Mouse (Mus musculus): ENCODE measurements around the gene 4930402K13Rik. TPM values are rescaled to one million over a fixed set of nuclear protein-coding genes. Genes with fewer than 3 reads are reported as not detected.
"Not testable (repeated sequence)": the region's sequence is repeated elsewhere in the genome, so short reads cannot be mapped to it uniquely, and the experiment has no call there.

Gene 4930402K13Rik
- not detected in 2 replicates for polyA plus RNA-seq (2016; fragmentation: Nextera tagmentation; extraction: Ambion mirVana)

GRCm38 (mm10) chrX:9104262-9104661 lies at the start of gene 4930402K13Rik:
4930402K13Rik (plus strand) TSS chrX:9104562.
- DNase-seq (ENCODE audit: low spot score): no peak
- Histone ChIP-seq H3K9me3 (no peaks in the 10 kb centered on the region), H3K27ac (replicated peaks) (no peak within 1 kb of the TSS), H3K4me1 (no peaks in the 10 kb centered on the region), H3K27me3 (replicated peaks; ENCODE audit: low read depth, poor library complexity, severe bottlenecking) (no peaks in the 10 kb centered on the region), H3K36me3 (replicated peaks) (no peaks in the 10 kb centered on the region), H3K4me3 (no peak within 1 kb of the TSS)
- WGBS: 90% methylated on average over 6 of the region's 6 CpGs

DNA sequence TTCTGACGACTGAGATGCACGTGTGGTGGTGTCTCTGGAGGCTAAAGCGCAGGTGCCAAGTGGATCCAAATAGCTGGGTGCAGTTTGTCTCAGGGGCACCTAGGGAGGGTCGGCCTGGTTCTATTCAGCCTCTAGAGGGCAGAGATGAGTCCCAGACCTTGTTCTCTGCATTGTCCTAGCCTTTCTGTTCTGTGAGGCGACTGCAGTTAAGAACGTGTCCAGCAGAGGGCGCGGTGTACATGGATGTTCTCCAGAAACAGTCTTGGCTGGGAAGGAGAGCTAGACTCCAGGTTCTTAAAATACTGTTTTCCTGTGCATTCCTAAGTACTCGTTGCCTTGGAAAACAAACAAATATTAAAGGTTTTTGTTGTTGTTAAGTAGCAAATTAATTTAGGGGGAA lies 43.4 kb upstream of the 4930402K13Rik start:
- WGBS: 31% methylated on average over 9 of the region's 9 CpGs
- DNase-seq (ENCODE audit: low spot score); H3K27me3 ChIP-seq (replicated peaks; ENCODE audit: low read depth, poor library complexity, severe bottlenecking); H3K27ac ChIP-seq (replicated peaks); H3K36me3 ChIP-seq (replicated peaks); H3K4me1 ChIP-seq; H3K4me3 ChIP-seq: not testable (repeated sequence)
- H3K9me3 ChIP-seq: peaks cover 11% of the 10 kb centered on the region

- WGBS: 82% methylated on average over 4 of the region's 4 CpGs
- DNase-seq (ENCODE audit: low spot score): no peak
Measured at GRCm38 (mm10) chrX:9062101-9062500, 42.3 kb upstream of the 4930402K13Rik start.

GRCm38 (mm10) chrX:9062715-9063114 lies 41.6 kb upstream of the 4930402K13Rik start, which contains the start of gene Fthl17f:
Fthl17f (plus strand) TSS chrX:9063015.
- not testable (repeated sequence) for H3K27me3 ChIP-seq (replicated peaks; ENCODE audit: low read depth, poor library complexity, severe bottlenecking); H3K36me3 ChIP-seq (replicated peaks); H3K4me1 ChIP-seq; DNase-seq (ENCODE audit: low spot score); H3K27ac ChIP-seq (replicated peaks); H3K4me3 ChIP-seq
- WGBS: 93% methylated on average over 11 of the region's 11 CpGs
- H3K9me3 ChIP-seq: peaks cover 11% of the 10 kb centered on the region

More at GRCm38 (mm10) chrX:9062101-9062500, 42.3 kb upstream of the 4930402K13Rik start:
- Histone ChIP-seq H3K9me3 (peaks cover 11% of the 10 kb centered on the region), H3K36me3 (replicated peaks) (no peaks in the 10 kb centered on the region), H3K4me1 (no peaks in the 10 kb centered on the region), H3K27ac (replicated peaks) (no peak overlapping the region), H3K27me3 (replicated peaks; ENCODE audit: low read depth, poor library complexity, severe bottlenecking) (no peaks in the 10 kb centered on the region), H3K4me3 (no peak overlapping the region)

DNA sequence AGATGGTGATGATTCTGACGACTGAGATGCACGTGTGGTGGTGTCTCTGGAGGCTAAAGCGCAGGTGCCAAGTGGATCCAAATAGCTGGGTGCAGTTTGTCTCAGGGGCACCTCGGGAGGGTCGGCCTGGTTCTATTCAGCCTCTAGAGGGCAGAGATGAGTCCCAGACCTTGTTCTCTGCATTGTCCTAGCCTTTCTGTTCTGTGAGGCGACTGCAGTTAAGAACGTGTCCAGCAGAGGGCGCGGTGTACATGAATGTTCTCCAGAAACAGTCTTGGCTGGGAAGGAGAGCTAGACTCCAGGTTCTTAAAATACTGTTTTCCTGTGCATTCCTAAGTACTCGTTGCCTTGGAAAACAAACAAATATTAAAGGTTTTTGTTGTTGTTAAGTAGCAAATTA lies 26.7 kb upstream of the 4930402K13Rik start:
- H3K4me1 ChIP-seq; H3K4me3 ChIP-seq; H3K27ac ChIP-seq (replicated peaks); H3K27me3 ChIP-seq (replicated peaks; ENCODE audit: low read depth, poor library complexity, severe bottlenecking); H3K36me3 ChIP-seq (replicated peaks): not testable (repeated sequence)
- H3K9me3 ChIP-seq: 0 out of 2 replicates have a peak, but pooled peaks cover 11% of the 10 kb centered on the region
- WGBS: 22% methylated on average over 9 of the region's 10 CpGs
- peak; percentile 9 for DNase-seq (ENCODE audit: low spot score)

GRCm38 (mm10) chrX:9095066-9095465 lies 9.3 kb upstream of the 4930402K13Rik start:
- not testable (repeated sequence) for H3K27ac ChIP-seq (replicated peaks); H3K4me3 ChIP-seq; H3K9me3 ChIP-seq; DNase-seq (ENCODE audit: low spot score); H3K27me3 ChIP-seq (replicated peaks; ENCODE audit: low read depth, poor library complexity, severe bottlenecking); H3K36me3 ChIP-seq (replicated peaks); H3K4me1 ChIP-seq

GRCm38 (mm10) chrX:9110381-9110780 lies 6.0 kb downstream of the 4930402K13Rik start:
- H3K36me3 ChIP-seq (replicated peaks): no peaks in the 10 kb centered on the region
- no peaks in the 10 kb centered on the region for H3K9me3 ChIP-seq
- H3K27ac ChIP-seq (replicated peaks): no peak overlapping the region
- H3K27me3 ChIP-seq (replicated peaks; ENCODE audit: low read depth, poor library complexity, severe bottlenecking): no peaks in the 10 kb centered on the region
- DNase-seq (ENCODE audit: low spot score): no peak
- no peaks in the 10 kb centered on the region for H3K4me1 ChIP-seq
- H3K4me3 ChIP-seq: no peak overlapping the region
- WGBS: 78% methylated on average over 2 of the region's 2 CpGs

GRCm38 (mm10) chrX:9124928-9125327 lies 20.6 kb downstream of the 4930402K13Rik start:
- Histone ChIP-seq H3K4me3 (no peak overlapping the region), H3K4me1 (no peaks in the 10 kb centered on the region), H3K9me3 (no peaks in the 10 kb centered on the region), H3K36me3 (replicated peaks) (no peaks in the 10 kb centered on the region), H3K27me3 (replicated peaks; ENCODE audit: low read depth, poor library complexity, severe bottlenecking) (no peaks in the 10 kb centered on the region), H3K27ac (replicated peaks) (no peak overlapping the region)
- 68% methylated on average over 4 of the region's 4 CpGs for WGBS
- no peak for DNase-seq (ENCODE audit: low spot score)

- DNase-seq (ENCODE audit: low spot score): no peak
- no peaks in the 10 kb centered on the region for H3K4me1 ChIP-seq
- no peak overlapping the region for H3K4me3 ChIP-seq
- H3K27ac ChIP-seq (replicated peaks): no peak overlapping the region
- no peaks in the 10 kb centered on the region for H3K36me3 ChIP-seq (replicated peaks)
- no peaks in the 10 kb centered on the region for H3K9me3 ChIP-seq
- no peaks in the 10 kb centered on the region for H3K27me3 ChIP-seq (replicated peaks; ENCODE audit: low read depth, poor library complexity, severe bottlenecking)
- 38% methylated on average over 7 of the region's 7 CpGs for WGBS
Measured at GRCm38 (mm10) chrX:9128317-9128831, 24.0 kb downstream of the 4930402K13Rik start.

DNA sequence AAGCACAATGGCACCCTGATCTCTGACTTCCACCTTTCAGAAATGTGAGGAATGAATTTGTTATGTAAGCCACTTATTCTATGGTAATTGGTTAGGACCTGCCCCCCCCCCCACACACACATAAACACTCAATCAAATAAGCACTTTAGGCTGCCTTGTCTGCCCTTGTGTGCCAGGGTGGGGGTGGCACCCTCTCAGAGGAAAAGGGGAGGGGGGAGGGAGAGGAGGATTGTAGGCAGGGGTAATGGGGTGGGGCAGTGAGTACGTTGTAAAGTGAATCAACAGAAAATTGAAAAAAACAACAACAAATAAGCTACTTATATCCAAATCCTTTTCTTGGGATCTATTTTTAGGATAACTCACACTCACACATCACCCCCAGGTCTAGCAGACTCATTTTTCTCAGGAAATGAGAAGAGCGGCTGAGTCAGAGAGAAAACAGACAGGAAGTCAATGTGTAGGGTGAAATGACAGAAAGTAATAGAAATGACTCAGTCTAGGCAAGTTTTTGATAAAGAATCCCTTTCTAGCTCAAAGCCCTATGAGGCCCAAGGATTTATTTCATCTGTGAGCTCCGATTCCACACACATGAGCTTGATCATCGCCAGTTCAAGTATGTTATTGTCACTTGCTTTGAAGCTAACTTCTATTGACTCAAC lies 35.1 kb downstream of the 4930402K13Rik start:
- 87% methylated on average over 4 of the region's 4 CpGs for WGBS
- no peak for DNase-seq (ENCODE audit: low spot score)
- no peak overlapping the region for H3K27ac ChIP-seq (replicated peaks)
- no peaks in the 10 kb centered on the region for H3K4me1 ChIP-seq
- no peaks in the 10 kb centered on the region for H3K27me3 ChIP-seq (replicated peaks; ENCODE audit: low read depth, poor library complexity, severe bottlenecking)
- H3K9me3 ChIP-seq: no peaks in the 10 kb centered on the region
- H3K36me3 ChIP-seq (replicated peaks): no peaks in the 10 kb centered on the region
- H3K4me3 ChIP-seq: no peak overlapping the region

DNA sequence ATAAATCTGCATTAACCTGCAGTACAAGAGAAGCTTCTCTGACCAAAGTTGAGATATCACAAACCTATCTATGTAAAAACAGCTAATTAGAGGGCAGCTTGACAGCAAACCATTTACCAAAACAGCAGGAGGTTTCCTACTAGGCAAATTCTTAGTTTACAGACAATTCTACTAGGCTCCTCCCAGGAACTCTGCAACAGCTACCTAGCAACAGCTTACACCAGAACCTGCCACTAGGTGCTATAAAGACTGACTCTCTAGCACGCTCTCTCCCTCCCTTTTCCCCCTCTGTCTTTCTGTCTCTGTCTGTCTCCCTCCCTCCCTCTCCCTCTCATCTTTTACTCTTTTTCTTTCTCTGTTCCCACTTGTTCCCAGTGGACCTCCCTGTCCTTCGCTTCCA lies 38.3 kb downstream of the 4930402K13Rik start:
- DNase-seq (ENCODE audit: low spot score): no peak
- Histone ChIP-seq H3K36me3 (replicated peaks) (no peaks in the 10 kb centered on the region), H3K27me3 (replicated peaks; ENCODE audit: low read depth, poor library complexity, severe bottlenecking) (no peaks in the 10 kb centered on the region), H3K9me3 (no peaks in the 10 kb centered on the region), H3K27ac (replicated peaks) (no peak overlapping the region), H3K4me3 (no peak overlapping the region), H3K4me1 (no peaks in the 10 kb centered on the region)
- WGBS: 33% methylated on average over 2 of the region's 2 CpGs

Measured in embryonic facial prominence, embryonic 10.5 days (tissue).